Comparison of ENCODE assay signal across 17 mouse cellular contexts in genomic region chr9:69762221-69762620, GRCm38 (mm10). TPM values are rescaled to one million over a fixed set of nuclear protein-coding genes. Genes with fewer than 3 reads are reported as not detected.
DNase-seq lines count a peak whose midpoint lies in the region; ATAC-seq and TF ChIP-seq lines count a peak whose summit lies in the region.
"Had no signal": no experiment of that assay in that cellular context is flagged by ENCODE, and none has a peak within 500 bp of the region (broad histone marks: within the 10 kb centered on the region; RNA-seq: fewer than 3 reads in every experiment).

No protein-coding gene starts in this region.

- peak; percentile 4 for DNase-seq in thymus, adult 2 months
- DNase-seq in thymus, adult 18-20 months = no peak
- peak; percentile 62 for DNase-seq in midbrain, embryonic 14.5 days
- DNase-seq in spleen, adult 18-20 months = no peak
- DNase-seq in adrenal gland, adult 18-20 months (ENCODE audit: low spot score in 2 of 2) = no peak
- DNase-seq in liver, embryonic 11.5 days (ENCODE audit: low spot score) = no peak
- DNase-seq: cerebellum, postnatal 36 days; lung, postnatal 36 days; right cerebral cortex, adult 18-20 months had no signal

- H3K4me1 ChIP-seq in thymus, adult 2 months (replicated peaks; ENCODE audit: control insufficient read depth, insufficient read depth, low read length) = peaks cover 46% of the 10 kb centered on the region
- peaks cover 66% of the 10 kb centered on the region for H3K4me1 ChIP-seq in hindbrain, embryonic 12.5 days
- peaks cover 37% of the 10 kb centered on the region for H3K4me1 ChIP-seq in midbrain, embryonic 14.5 days (ENCODE audit: control insufficient read depth, insufficient read depth, low read length)
- H3K4me1 ChIP-seq in liver, embryonic 11.5 days (replicated peaks; ENCODE audit: control insufficient read depth, insufficient read depth, low read length) = no peaks in the 10 kb centered on the region

- H3K27me3 ChIP-seq in thymus, adult 2 months (ENCODE audit: control insufficient read depth, insufficient read depth, low read length) = peaks cover 37% of the 10 kb centered on the region
- H3K27me3 ChIP-seq in hindbrain, embryonic 12.5 days = peaks cover 93% of the 10 kb centered on the region
- peaks cover 73% of the 10 kb centered on the region for H3K27me3 ChIP-seq in midbrain, embryonic 14.5 days (ENCODE audit: control insufficient read depth, insufficient read depth, low read length)
- H3K27me3 ChIP-seq in liver, embryonic 11.5 days (replicated peaks; ENCODE audit: control insufficient read depth, insufficient read depth, low read length) = peaks cover 99% of the 10 kb centered on the region
- H3K27me3 ChIP-seq: CH12.LX had no signal

- peak overlapping the region; percentile 56 for H3K4me2 ChIP-seq in hindbrain, embryonic 12.5 days (replicated peaks)
- peak overlapping the region; percentile 64 for H3K4me2 ChIP-seq in midbrain, embryonic 14.5 days (ENCODE audit: low read length)
- H3K4me2 ChIP-seq in liver, embryonic 11.5 days = no peak overlapping the region

- H3K9me3 ChIP-seq in hindbrain, embryonic 12.5 days (replicated peaks) = no peaks in the 10 kb centered on the region
- H3K9me3 ChIP-seq in midbrain, embryonic 14.5 days (ENCODE audit: control insufficient read depth, low read length) = no peaks in the 10 kb centered on the region
- H3K9me3 ChIP-seq in liver, embryonic 11.5 days (ENCODE audit: control insufficient read depth, low read length) = no peaks in the 10 kb centered on the region

- H3K27ac ChIP-seq in thymus, adult 2 months (ENCODE audit: control insufficient read depth, insufficient read depth, low read length) = no peak overlapping the region
- H3K27ac ChIP-seq in hindbrain, embryonic 12.5 days = no peak overlapping the region
- H3K27ac ChIP-seq in midbrain, embryonic 14.5 days (replicated peaks; ENCODE audit: low read depth, low read length) = peak overlapping the region; percentile 41; the same call in 1 of the 2 replicates
- H3K27ac ChIP-seq in liver, embryonic 11.5 days (ENCODE audit: low read depth, low read length) = no peak overlapping the region
- H3K27ac ChIP-seq: kidney, postnatal 0 days had no signal

- no peak overlapping the region for H3K4me3 ChIP-seq in thymus, adult 2 months (ENCODE audit: control insufficient read depth, insufficient read depth, low read length)
- H3K4me3 ChIP-seq in hindbrain, embryonic 12.5 days = no peak overlapping the region
- H3K4me3 ChIP-seq in midbrain, embryonic 14.5 days (replicated peaks; ENCODE audit: low read depth, low read length) = peak overlapping the region; percentile 39
- H3K4me3 ChIP-seq in liver, embryonic 11.5 days (ENCODE audit: low read depth, low read length) = no peak overlapping the region
- H3K4me3 ChIP-seq: erythroblast, embryonic 14.5 days; myocyte had no signal

- no peaks in the 10 kb centered on the region for H3K36me3 ChIP-seq in thymus, adult 2 months (ENCODE audit: control insufficient read depth, insufficient read depth, low read length)
- H3K36me3 ChIP-seq in hindbrain, embryonic 12.5 days = no peaks in the 10 kb centered on the region
- no peaks in the 10 kb centered on the region for H3K36me3 ChIP-seq in midbrain, embryonic 14.5 days (ENCODE audit: control insufficient read depth, insufficient read depth, low read length)
- H3K36me3 ChIP-seq in liver, embryonic 11.5 days (ENCODE audit: control insufficient read depth, insufficient read depth, low read length) = no peaks in the 10 kb centered on the region

- TF ChIP-seq CTCF in thymus, adult 2 months (IDR thresholded peaks at IDR 0.05; ENCODE audit: borderline replicate concordance, control insufficient read depth, extremely low read depth, insufficient read depth, low read length, poor library complexity) = no peak

- no peak for TF ChIP-seq POLR2A in thymus, adult 2 months (IDR thresholded peaks at IDR 0.05; ENCODE audit: control insufficient read depth, extremely low read depth, insufficient read depth, low read length, poor library complexity)

- ATAC-seq in hindbrain, embryonic 12.5 days (ENCODE audit: low FRiP score) = no peak
- no peak for ATAC-seq in midbrain, embryonic 14.5 days (ENCODE audit: low FRiP score, low TSS enrichment)
- no peak for ATAC-seq in liver, embryonic 11.5 days (replicated peaks; ENCODE audit: low FRiP score)

- H3K9ac ChIP-seq in hindbrain, embryonic 12.5 days = no peak overlapping the region
- no peak overlapping the region; the same call in 1 of the 2 replicates for H3K9ac ChIP-seq in midbrain, embryonic 14.5 days (replicated peaks; ENCODE audit: low read length)
- H3K9ac ChIP-seq in liver, embryonic 11.5 days (ENCODE audit: low read depth, low read length) = no peak overlapping the region

- WGBS in thymus, adult 2 months = 9% methylated on average over 12 of the region's 12 CpGs
- under 1% methylated on average over 12 of the region's 12 CpGs for WGBS in hindbrain, embryonic 12.5 days
- under 1% methylated on average over 12 of the region's 12 CpGs for WGBS in midbrain, embryonic 14.5 days
- 5% methylated on average over 12 of the region's 12 CpGs for WGBS in liver, embryonic 11.5 days

RNA-seq across cellular contexts. Expression of gene Foxb1, which starts 1.5 kb away (rescaled TPM):
- polyA plus RNA-seq in thymus, adult 2 months (2012; rRNA removed) = 1.0 and 1.7 TPM in 2 replicates
- 5.5 and 7.5 TPM in 2 replicates for polyA plus RNA-seq in hindbrain, embryonic 12.5 days (2016; fragmentation: Nextera tagmentation; extraction: Ambion mirVana)
- 9.9 and 10.7 TPM in 2 replicates for polyA plus RNA-seq in midbrain, embryonic 14.5 days (2014; fragmentation: Nextera tagmentation; extraction: Ambion mirVana)
- not detected for total RNA-seq in adrenal gland, adult 18-20 months (2021)
- not detected in 2 replicates for polyA plus RNA-seq in liver, embryonic 11.5 days (2014; fragmentation: Nextera tagmentation; extraction: Ambion mirVana)
- total RNA-seq: CH12.LX; gastrocnemius, adult 18-20 months; hematopoietic stem cell, adult 5-6 weeks had no signal
- polyA plus RNA-seq: erythroblast, embryonic 14.5 days; kidney, postnatal 0 days; liver, embryonic 16.5 days; myocyte had no signal

Comparison
In these comparisons a context has a peak if more than half of its experiments do, and no peak if none do; other contexts are left out.
1. DNase-seq: peak in thymus, adult 2 months (single experiment) and midbrain, embryonic 14.5 days (single experiment); none in thymus, adult 18-20 months (0 of 2), spleen, adult 18-20 months (0 of 2), adrenal gland, adult 18-20 months (0 of 2) and liver, embryonic 11.5 days (single experiment).